Mouse (Mus musculus) stomach, postnatal 0 days (tissue): ENCODE measurements around the gene H2-DMa. TPM values are rescaled to one million over a fixed set of nuclear protein-coding genes. Genes with fewer than 3 reads are reported as not detected.

Source experiments
- ATAC-seq: fragments of 200-750 bp; cut with Nextera tagmentation; 2 replicates; pipeline ENCODE4 v1.8.0; 2017; ENCODE audit not compliant: low FRiP score, low TSS enrichment
- DNase-seq: peaks from one replicate; pipeline ENCODE4 v3.0.0-alpha.2; 2016; ENCODE audit warnings: low spot score
- H3K27ac ChIP-seq: fragments of 300-500 bp; sonication (generic); replicated peaks from 2 replicates; pipeline ENCODE4 v1.5.1; 2014; ENCODE audit warnings: mild to moderate bottlenecking, control low read depth
- H3K27me3 ChIP-seq: fragments of 300-500 bp; sonication (generic); 2 replicates; pipeline ENCODE4 v1.6.1; 2014; ENCODE audit warnings: low read length; ENCODE audit not compliant: control insufficient read depth, insufficient read depth
- H3K36me3 ChIP-seq: fragments of 300-500 bp; sonication (generic); 2 replicates; pipeline ENCODE4 v1.6.1; 2014; ENCODE audit warnings: low read length, mixed read lengths; ENCODE audit not compliant: control insufficient read depth, insufficient read depth
- H3K4me1 ChIP-seq: fragments of 300-500 bp; sonication (generic); replicated peaks from 2 replicates; pipeline ENCODE4 v1.6.1; 2014; ENCODE audit warnings: antibody characterized with exemption; ENCODE audit not compliant: control insufficient read depth, insufficient read depth
- H3K4me2 ChIP-seq: fragments of 300-500 bp; sonication (generic); replicated peaks from 2 replicates; pipeline ENCODE4 v1.6.1; 2014; ENCODE audit warnings: low read depth, mild to moderate bottlenecking, control low read depth, moderate library complexity
- H3K4me3 ChIP-seq: fragments of 300-500 bp; sonication (generic); 2 replicates; pipeline ENCODE4 v1.5.1; 2014; ENCODE audit warnings: low read depth, low read length, control low read depth
- H3K9ac ChIP-seq: fragments of 300-500 bp; sonication (generic); 2 replicates; pipeline ENCODE4 v1.6.1; 2014; ENCODE audit warnings: mild to moderate bottlenecking, low read length, control low read depth, mixed read lengths
- H3K9me3 ChIP-seq: fragments of 300-500 bp; sonication (generic); 2 replicates; pipeline ENCODE4 v1.6.1; 2016; ENCODE audit warnings: low read length; ENCODE audit not compliant: control insufficient read depth
- CTCF ChIP-seq: IDR thresholded peaks from 2 replicates; pipeline ENCODE4 v1.5.1; 2016; ENCODE audit warnings: antibody characterized with exemption, low read depth, mild to moderate bottlenecking, moderate library complexity
- EP300 ChIP-seq: optimal IDR thresholded peaks from 2 replicates; pipeline ENCODE3; 2016; ENCODE audit warnings: antibody characterized with exemption
- WGBS: fragments of 180-500 bp; shearing (Covaris S2); extraction: QIAGEN DNeasy Blood & Tissue Kit; methylation state at CpG from one replicate; pipeline ENCODE4 v1.1.7; 2014; 5-methylcytosine and 5-hydroxymethylcytosine counted together
- polyA plus RNA-seq: library from polyadenylated mRNA; unstranded; fragments of >200 nt; fragmentation: Nextera tagmentation; extraction: Ambion mirVana; gene quantifications from 2 replicates; pipeline ENCODE4 v1.2.1, GENCODE M21; 2015

The H2-DMa gene
- polyA plus RNA-seq, 1 experiment from 2014 or later = 9.5 TPM

DNA sequence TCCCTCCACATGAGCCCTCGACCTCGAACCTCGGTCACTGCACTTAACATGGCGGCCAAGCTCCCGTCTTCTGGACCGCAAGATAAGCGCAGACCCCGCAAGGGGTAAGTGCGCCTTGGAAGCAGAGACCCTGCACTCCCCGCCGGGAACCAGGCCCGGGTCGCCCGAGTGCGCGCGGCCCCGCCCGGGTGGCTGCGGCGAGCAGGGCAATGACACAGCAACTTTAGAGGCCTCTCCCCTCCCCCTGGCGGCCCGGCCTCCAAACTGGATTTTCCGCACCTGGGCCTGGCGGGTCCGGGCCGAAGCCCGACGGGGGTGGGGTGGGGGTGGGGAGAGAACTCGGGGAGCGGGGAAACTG is 1.5 kb downstream of the H2-DMa start:
- peak; percentile 38 for ATAC-seq
- peak overlapping the region; percentile 95 for H3K4me2 ChIP-seq
- TF ChIP-seq CTCF = peak; percentile 49; the same call in 1 of the 2 replicates
- no peak for TF ChIP-seq EP300
- peak overlapping the region; percentile 96 for H3K9ac ChIP-seq
- H3K27ac ChIP-seq = peak overlapping the region; percentile 100
- peaks cover 12% of the 10 kb centered on the region for H3K36me3 ChIP-seq
- DNase-seq = no peak
- H3K4me1 ChIP-seq = peaks cover 2% of the 10 kb centered on the region; the same call in 1 of the 2 replicates
- H3K27me3 ChIP-seq = no peaks in the 10 kb centered on the region
- no peaks in the 10 kb centered on the region for H3K9me3 ChIP-seq
- under 1% methylated on average over 30 of the region's 31 CpGs for WGBS
- peak overlapping the region; percentile 94 for H3K4me3 ChIP-seq

DNA sequence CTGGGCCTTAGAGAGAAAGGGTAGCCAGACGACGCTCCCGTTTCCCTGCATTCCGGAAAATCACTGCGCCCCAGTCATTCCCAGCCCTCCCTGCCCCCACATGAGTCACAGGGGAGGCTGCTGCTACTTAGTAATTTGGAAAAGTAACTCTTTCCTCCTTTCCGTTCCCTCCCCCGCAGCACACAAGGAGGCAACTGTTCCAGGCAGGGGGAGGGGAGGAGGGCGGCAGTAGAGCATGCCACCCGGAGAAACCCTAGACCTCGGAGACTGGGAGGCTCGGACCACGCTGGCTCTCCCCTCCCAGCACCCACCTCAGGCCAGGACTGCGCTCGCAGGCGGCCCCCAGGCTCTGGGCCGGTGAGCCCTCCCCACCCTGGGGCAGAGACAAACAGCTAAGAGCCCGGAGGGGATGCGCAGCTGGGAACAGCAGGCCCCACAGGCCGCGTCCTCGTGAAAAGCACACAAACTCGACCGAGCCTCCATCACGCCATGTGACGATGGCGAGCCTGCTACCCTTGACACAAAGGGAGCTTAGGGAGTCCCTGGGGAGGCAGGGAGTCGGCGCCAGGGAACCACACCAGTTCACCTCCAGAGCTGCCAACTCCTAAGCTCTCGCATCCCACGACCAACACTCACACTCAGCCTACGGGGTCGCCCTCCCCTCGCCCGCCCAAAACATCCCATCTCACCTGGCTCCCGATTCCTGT is 2.0 kb downstream of the H2-DMa start:
- DNase-seq (peak; percentile 95), ATAC-seq (peak; percentile 51)
- TF ChIP-seq EP300 (peak; percentile 45), CTCF (no peak)
- H3K4me1 ChIP-seq = peaks cover 2% of the 10 kb centered on the region; the same call in 1 of the 2 replicates
- H3K4me3 ChIP-seq = peak overlapping the region; percentile 94
- peaks cover 10% of the 10 kb centered on the region for H3K36me3 ChIP-seq
- no peaks in the 10 kb centered on the region for H3K9me3 ChIP-seq
- peak overlapping the region; percentile 95 for H3K4me2 ChIP-seq
- no peaks in the 10 kb centered on the region for H3K27me3 ChIP-seq
- peak overlapping the region; percentile 96 for H3K9ac ChIP-seq
- WGBS = under 1% methylated on average over 34 of the region's 35 CpGs
- H3K27ac ChIP-seq = peak overlapping the region; percentile 100

DNA sequence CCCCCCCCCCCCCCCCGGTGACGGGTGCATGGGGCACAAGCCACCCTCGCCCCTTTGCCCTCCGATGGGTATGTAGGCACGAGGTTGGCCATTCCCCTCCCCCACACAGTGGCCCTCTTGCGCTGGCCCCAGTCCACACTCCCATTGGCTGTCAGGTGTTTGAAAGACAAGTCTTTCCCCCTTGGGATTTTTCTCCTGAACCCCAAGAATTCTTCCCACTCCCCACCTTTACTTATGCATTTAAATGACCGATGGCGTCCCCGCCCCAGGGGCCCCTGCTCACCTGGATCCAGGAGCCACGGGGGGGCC is 2.5 kb downstream of the H2-DMa start:
- ATAC-seq (no peak), DNase-seq (peak; percentile 82)
- Histone ChIP-seq H3K4me1 (peaks cover 2% of the 10 kb centered on the region; the same call in 1 of the 2 replicates), H3K27me3 (no peaks in the 10 kb centered on the region), H3K27ac (peak overlapping the region; percentile 100), H3K9me3 (no peaks in the 10 kb centered on the region), H3K9ac (peak overlapping the region; percentile 96), H3K4me3 (peak overlapping the region; percentile 94), H3K4me2 (peak overlapping the region; percentile 95), H3K36me3 (peaks cover 5% of the 10 kb centered on the region; the same call in 1 of the 2 replicates)
- TF ChIP-seq CTCF (no peak), EP300 (peak; percentile 60)
- 0% methylated on average over 6 of the region's 10 CpGs for WGBS

DNA sequence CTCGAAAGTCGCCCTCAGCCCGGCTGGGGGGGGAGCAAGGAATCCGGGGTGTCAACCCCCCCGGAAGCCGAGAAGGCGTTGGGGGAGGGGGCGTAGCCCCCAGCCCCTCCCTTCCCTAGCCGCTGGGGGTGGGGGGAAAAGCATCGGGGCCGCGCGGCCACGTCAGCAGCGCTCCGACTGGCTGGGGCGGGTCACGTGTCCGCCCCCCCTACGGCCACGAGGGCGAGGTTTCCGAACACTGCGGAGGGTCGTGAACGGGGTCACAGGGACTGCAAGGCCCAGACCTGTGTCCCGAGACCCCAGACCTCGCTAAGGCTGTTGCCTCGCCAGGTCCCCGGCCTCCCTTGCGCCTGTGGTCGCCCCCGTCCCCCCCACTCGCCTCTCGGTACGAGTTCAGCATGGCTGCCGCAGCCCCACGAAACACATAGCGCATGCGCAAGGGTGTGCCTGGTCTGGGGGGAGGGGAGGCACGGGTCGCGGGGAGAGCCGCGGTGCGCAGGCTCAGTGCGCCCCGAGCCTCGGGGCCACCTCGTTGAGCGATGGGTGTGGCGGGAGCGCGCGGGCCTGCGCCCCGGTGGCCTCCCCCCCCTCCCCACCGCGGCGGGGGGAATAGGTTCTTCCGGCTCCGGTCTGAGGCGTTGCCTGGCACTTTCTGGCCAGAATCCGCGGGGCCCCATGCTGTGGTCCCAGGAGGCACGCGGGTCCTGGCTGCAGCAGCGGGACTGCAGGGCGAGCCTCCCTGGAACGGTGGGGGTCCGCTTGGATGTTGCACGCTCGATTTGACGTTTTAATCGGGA is 3.0 kb downstream of the H2-DMa start, which contains the start of gene Brd2:
Brd2 (minus strand) TSS at position 447 of the 797 bp plus-strand sequence.
- Histone ChIP-seq H3K4me3 (peak within 1 kb of the TSS; percentile 94), H3K27ac (peak within 1 kb of the TSS; percentile 100), H3K4me2 (peak within 1 kb of the TSS; percentile 95), H3K9me3 (no peaks in the 10 kb centered on the region), H3K27me3 (no peaks in the 10 kb centered on the region), H3K9ac (peak within 1 kb of the TSS; percentile 96), H3K4me1 (peaks cover 2% of the 10 kb centered on the region; the same call in 1 of the 2 replicates), H3K36me3 (peaks cover 5% of the 10 kb centered on the region; the same call in 1 of the 2 replicates)
- DNase-seq = peak; percentile 99
- under 1% methylated on average over 61 of the region's 75 CpGs for WGBS
- TF ChIP-seq EP300 (peak; percentile 18), CTCF (peak; percentile 34; the same call in 1 of the 2 replicates)
- ATAC-seq = peak; percentile 54

DNA sequence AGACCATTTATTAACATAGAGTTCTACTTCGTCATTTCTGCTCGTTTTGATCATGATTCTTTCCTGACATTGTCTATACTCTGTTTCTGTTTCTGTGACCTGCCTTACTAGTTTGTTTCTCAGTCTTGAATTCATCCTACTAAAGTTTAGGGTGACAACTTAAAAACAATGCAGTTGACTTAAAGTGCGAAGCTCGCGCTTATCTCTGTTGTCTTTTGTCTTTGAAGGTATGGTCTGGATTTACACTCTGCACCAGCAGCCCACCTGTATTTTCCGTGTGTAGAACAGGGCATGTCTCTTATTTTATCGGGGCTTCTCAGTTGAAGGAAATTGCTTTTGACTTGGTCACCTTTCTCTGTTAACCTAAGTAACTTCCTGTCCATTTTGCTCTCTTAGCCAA is 3.8 kb downstream of the H2-DMa start:
- Histone ChIP-seq H3K27me3 (no peaks in the 10 kb centered on the region), H3K9me3 (no peaks in the 10 kb centered on the region), H3K4me3 (peak overlapping the region; percentile 94), H3K4me2 (peak overlapping the region; percentile 95), H3K4me1 (peaks cover 2% of the 10 kb centered on the region), H3K36me3 (peaks cover 5% of the 10 kb centered on the region; the same call in 1 of the 2 replicates), H3K27ac (peak overlapping the region; percentile 100), H3K9ac (peak overlapping the region; percentile 96)
- DNase-seq (no peak), ATAC-seq (no peak)
- no peak for TF ChIP-seq EP300
- no peak for TF ChIP-seq CTCF
- under 1% methylated on average over 7 of the region's 7 CpGs for WGBS
